Mouse (Mus musculus): ENCODE measurements around the gene Ttc39a.

GRCm38 (mm10) chr4:109385599-109385998 is 20.8 kb upstream of the Ttc39a start:
- TF ChIP-seq CTCF (IDR thresholded peaks at IDR 0.05; ENCODE audit: low read depth) = no peak
- no peak for TF ChIP-seq EP300 (IDR thresholded peaks at IDR 0.05; ENCODE audit: low read depth)

Measured in heart, postnatal 0 days (tissue).